Mouse (Mus musculus) lung, postnatal 10 days (tissue): ENCODE measurements around the gene Mtcl1.
"Not testable (repeated sequence)": the region's sequence is repeated elsewhere in the genome, so short reads cannot be mapped to it uniquely, and the experiment has no call there.

Experiments
- DNase-seq: peaks from one replicate; pipeline ENCODE4 v3.0.0; 2021

Gene Mtcl1

DNA sequence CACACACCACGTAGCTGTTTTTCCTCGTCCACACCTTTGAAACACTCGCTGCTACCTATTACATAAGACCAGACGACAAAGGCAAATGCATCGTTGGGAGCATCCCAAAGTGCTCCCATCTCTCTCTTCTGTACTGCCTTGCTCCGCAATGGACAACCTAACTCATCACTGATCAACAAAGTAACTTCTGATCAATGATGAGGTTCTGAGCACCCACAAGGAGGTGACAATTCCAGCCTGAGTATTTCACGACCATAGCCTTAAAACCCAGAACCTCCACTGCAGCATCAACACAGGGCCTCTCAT, 2.6 kb downstream of the Mtcl1 start:
- DNase-seq: no peak

DNA sequence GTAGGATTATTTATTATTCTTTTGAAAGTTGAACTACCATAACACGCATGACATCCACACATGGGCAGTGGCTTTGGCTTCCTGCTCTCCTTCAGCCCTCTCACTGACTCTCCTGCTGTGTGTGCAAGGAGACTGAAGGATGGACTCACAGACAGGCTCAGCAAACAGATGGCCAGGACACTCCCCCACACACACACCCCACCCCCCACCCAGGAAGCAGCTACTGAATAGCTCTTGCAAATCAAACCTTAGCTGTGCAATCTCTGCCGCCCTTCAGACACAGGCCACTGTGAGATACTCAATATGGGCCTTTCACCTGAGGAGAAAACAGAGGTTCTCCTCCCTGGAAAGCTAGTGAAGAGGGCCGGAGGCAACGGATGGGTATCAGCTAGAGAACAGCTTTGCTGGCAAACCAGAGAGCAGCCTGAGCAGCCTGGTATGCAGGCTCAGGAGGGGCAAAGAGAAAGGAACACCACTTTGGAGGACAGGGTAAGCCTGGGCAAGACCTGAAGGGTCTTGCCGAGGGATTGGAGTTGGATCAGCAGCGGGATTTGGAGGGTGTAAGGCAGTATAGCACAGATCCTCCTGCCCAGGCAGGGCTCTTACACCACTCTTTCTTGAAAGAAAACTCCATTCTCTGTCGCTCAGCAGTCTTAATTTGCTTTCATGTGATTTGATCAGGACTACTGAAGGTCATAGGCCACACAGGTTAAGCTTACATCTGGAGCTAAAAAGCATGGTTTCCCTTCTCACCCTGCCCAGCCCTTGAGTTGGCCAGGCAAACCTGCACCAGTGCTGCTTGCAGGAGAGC, 3.1 kb downstream of the Mtcl1 start:
- DNase-seq: no peak

DNA sequence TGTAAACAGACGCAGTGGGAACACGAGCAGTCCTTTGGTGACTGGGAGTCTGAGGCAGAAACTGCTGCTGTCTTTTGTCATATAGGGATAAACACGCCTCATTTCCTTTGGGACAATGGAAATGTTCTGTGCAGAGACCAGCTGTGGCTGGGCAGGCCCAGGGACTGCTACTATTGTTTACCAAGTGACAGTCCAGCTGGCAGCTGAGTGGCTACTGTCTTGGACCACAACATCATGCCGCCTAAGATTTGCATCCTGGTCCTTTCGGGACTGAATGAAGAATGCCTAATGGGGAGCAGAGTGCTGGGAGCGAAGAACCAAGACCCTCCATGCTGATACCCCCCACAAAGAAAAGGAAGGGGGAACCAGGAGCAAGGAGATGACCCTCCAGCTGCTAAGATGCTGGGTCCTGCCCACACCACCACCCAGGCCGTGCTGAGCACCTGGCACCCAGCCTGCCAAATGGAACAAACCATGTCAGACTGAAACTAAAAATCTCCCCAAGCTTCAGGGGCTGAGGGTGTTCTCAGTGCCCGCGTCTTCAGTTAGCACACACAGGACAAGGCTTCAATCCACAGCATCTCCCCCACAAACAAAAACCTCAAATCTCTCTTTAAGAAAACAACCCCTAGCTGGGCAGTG, 5.4 kb downstream of the Mtcl1 start:
- DNase-seq: peak; percentile 58

DNA sequence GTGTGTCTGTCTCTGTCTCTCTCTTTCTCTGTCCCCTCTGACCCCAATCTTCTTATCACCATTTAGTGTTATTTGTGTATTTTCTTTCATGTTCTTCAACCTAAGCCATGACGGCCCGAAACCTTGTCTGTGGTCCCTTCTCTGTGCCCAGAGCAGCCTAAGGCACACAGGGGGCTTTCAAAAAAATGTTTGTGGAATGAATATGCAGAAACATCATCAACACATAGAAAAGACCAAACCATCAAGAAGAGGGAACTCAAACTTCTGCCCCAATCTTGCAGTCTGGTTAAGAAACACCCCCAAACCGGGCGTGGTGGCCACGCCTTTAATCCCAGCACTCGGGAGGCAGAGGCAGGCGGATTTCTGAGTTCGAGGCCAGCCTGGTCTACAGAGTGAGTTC, 9.7 kb downstream of the Mtcl1 start:
- no peak for DNase-seq

DNA sequence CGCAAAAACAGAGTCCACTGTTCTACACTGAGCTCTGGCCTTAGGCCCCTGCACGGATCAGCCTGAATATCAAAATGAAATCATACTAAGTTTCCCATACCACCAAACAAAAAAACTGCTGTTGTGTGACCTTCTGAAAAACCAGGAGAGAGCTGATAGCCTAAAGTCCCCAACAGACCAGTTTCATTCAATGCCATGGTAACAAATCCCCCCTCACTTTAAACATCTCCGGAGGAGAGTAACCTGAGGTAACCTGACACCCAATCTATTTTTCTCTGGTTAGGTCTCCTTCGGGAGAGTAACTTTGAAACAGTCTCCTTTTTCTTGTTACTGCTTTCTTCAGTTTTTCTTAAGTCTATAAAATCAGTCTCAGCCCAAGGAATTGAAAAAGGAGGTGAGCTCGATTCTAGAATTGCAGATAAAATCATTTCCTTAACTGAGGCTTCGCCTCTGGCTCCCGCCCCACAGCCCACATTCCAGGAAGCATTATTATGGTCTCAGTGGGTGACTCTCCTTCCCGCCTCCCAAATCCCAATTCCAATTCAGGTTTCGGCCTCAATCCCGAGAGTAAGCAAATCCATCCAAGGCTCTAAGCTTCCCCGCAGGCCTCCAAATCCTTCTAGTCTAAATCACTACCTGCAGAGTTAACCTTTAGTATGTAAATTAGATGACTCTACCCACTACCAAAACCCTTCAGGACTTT, 10.3 kb downstream of the Mtcl1 start:
- DNase-seq: no peak

DNA sequence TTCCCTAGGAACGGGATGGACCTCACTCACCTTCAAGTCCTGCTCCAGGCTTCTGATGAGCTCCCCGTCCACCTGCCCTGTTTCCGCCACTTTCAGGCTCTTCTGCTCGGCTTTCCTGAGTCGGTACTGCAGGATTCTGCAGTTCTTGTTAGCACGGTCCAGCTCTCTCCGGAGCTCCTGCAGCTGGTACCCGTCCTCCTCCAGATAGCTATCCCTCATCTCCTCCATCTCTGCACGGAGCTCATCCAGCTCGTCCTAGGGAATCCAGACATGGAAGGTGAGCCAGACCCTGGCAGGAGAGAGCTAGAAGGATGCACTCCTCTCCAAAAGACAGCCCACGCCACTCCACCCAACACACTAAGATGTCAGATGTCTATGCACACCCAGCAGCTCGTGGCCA, 11.4 kb downstream of the Mtcl1 start:
- no peak for DNase-seq

DNA sequence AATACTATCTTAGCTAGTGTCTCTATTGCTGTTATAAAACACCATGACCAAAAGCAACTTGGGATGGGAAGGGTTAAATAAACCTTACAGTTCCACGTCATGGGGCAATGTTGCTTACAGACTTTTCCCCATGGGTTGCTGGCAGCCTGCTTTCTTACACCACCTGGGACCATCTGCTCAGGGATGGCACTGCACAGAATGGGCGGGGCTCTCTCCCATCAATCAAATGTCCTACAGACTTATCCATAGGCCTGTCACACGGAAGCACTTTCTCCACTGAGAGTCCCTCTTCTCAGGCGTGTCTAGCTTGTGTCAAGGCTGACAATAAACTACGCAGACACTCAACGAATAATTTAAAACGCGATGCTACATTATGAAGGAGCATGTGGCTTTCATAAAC, 12.7 kb downstream of the Mtcl1 start:
- DNase-seq: no peak

DNA sequence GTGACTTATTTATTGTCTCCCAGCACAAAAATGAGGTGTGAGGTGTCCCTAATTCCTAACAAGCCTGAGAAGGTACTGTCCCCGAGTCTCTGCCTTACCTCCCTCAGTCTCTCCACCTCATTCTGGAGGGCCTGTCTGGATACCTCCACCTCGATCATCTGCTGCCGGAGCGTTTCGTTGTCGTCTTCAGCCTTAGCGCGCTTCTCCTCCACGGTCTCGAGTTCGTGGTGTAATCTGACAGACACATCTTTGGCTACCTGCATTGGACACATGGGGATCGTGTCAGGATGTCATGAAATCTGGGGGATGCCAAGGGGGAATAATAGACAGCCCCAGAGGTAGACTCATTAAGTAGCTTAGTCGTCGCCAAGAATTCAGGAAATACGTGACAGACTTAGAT, 13.6 kb downstream of the Mtcl1 start:
- no peak for DNase-seq

DNA sequence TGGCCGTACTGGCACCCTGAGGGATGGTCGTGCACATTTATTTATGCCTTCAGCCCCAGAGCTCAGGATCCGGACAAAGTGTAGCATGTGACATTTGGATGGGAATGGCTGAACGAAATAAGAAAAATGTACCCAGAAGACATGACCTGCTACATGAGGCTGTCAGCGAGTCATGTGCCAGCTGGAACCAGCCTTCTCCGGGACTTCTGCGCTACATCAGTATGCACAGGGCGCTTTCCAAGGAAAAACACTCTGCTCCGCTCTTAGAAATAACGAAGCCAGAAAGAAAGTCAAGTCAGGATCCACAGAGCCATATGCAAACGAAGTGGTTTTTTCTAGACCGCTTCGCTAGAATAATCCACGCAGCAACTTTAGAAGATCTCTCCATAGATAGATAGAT, 14.5 kb downstream of the Mtcl1 start:
- no peak for DNase-seq

DNA sequence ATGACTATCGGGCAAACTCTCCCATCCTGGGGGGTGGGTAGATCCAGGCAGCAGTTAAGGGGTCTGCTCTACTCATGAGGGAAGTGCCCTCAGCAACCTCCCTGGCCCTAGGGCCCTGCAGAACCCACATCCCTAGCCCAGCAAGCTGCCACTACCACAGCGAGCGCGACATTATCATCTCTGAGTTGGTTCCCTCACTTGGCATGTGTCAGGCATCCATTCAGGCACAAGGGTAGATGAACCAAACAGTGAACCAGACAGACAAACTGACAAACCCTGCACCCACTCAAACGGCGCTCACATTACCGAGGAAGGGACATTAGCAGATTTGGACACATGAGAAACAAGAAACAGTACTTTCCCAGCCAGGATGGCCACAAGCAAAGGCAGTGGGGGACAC, 15.0 kb downstream of the Mtcl1 start:
- no peak for DNase-seq

DNA sequence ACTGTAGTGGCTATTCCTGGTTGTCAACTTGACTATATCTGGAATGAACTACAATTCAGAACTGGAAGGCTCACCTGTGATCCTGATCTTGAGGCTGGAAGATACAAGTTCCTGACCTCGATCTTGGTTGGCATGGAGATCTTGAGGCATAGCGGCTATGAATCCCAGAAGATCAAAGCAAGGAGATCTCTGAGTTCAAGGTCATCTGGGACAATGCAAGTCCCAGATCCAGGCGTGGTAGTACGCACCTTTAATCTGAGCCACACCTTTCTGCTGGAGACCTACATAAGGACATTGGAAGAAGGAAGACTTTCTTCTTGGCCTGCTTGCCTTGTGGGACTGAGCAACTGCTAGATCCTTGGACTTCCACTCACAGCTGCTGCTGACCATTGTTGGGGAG, 24.9 kb downstream of the Mtcl1 start:
- not testable (repeated sequence) for DNase-seq

DNA sequence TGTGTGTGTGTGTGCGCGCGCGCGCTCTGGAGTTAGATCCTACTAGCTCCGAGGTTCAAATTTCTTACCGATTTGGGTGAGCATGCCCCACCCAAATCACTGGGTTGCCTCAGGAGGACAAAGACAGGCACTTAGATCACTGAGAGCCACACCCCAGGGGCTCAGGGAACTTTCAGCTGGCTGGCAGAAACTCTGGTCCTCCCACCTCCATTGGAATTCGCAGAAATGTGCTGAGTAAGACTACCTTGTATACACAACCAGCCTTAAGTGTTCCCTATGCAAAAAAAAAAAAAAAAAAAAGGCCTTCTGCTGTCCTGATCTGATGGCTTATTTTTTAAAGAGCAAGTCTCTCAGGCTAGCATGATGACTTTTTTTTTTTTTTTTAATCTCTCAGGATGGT, 30.1 kb downstream of the Mtcl1 start:
- DNase-seq: peak; percentile 37

DNA sequence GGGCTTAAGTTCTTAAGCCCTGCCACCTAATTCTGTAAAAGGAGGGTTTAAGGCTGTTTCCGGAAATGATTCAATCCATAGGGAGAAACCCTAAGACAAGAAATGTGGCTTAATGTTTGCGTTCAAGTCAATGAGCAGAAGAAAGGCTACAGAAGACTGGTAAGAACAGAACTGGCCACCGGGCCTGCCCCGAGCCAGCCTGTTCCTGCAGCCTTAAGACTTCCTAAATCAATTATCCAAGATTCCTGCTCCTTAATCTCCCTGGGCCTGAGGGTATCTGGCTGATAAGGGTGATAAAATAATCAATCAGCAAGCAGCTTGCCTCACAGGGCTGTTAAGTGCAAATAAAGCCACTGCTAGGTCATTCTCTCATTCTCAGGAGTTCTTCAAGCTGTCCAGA, 31.8 kb downstream of the Mtcl1 start:
- DNase-seq: no peak

DNA sequence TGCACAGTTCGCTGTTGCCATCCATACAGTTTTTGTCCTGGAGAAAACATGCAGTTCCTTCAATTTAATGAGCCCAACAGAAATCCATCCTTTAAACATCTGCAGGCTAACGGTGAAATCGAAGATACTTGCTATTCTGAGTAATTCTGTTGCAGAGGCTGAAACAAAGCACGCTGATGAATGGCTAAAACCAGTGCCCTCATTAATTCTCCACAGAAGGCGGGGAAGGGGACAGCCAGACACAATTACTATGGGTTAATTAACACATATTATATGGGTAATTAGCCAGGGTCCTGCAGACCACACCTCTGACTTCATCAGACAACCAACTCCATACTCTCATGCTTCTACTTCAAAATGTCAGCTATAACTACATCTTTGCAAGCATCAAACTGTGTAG, 32.2 kb downstream of the Mtcl1 start:
- no peak for DNase-seq

DNA sequence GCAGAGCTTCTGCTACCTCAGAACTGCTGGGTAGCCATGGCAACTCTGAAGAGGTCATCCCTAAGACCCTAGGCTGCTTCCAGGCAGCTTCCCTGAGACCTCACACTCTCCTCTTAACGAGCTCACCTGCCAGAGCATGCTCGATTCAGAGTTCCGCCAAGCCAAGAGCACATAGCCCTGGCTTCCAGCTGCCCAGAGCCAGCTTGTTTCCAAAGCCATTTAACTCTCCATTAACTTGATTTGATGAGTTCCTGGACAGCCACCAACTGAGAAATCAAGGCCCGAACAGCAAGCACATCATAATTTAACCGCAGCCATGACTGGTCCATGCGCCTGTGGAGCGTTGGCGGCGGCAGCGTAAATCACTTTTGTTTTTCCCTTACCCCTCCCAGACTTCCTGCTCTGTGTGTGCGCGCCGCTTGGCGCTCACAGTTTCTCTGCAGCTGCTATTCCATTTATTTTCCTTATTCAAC, 32.7 kb downstream of the Mtcl1 start:
- DNase-seq: peak; percentile 56

DNA sequence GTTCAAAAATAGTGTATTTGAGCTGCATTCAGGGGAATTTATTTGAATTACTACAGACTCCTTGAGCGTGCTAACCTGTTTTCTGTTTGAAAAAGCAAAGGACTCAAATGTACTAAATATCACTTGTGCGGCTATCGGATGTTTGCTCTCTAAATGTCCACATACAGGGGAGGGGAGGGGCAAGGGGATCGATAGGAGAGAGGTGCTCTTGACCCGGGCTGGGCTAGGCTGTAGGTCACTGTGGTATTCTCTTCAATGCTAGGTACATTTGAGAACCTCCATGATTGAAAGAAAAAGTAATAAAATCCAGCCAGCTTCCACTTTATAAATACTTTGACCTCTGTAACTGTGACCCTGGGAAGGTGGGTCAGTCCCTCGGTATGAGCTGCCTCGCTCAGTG, 33.1 kb downstream of the Mtcl1 start:
- no peak for DNase-seq

DNA sequence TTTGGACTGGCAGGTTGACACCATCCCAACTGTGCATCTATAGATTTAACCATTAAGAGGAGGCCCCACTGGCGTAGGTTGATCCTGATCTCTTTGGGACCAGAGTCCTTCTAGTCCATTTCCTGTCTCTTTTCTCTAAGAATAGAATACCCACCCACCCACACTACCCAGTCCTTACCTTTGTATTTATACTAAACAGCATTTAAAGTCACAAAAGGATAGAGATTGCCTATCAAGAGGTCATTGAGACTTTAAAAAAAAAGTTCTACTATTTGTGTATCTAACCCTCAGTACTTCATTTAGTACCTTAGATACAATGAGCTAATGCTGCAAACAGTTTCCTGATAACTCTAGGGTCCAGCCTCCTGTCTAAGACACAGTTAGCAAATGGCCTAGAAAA, 35.2 kb downstream of the Mtcl1 start:
- DNase-seq: no peak

DNA sequence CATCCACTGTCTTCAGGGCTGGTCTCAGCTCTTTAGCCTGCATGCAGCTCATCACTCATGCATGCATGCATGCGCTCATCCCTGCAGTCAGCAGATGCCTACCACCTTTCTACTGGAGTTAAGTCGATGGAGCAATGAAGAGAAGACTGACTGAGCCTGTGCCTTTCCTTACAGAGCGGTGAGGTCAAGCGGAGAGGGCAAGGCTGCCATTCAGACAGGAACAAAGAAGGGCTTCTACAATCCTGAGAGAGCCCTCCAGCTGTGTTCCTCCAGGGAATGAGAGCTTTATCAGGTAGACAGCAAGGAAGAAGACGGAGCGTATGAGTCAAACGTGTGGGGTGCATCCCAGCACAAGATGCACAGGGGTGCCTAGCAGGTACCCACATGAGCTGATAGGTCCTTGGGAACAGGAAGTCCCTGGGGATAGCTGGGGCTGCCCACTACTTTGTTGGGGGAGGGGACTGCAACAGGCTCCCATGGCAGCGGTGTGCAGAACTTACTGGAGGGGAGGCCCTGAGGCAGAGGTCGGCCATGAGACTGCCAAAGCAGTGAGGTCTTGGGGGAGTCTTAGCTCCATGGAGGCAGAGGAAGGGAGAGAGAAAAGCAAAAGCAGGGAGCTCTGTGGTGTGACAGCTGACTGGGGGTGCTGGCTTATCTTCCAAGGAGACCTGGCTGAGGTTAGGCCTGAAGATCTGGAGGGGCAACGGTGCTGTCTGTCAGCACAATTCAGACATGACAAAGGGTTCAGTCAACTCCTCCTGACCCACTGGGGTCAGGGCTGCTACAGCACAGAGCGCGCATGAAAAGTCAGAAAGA, 37.2 kb downstream of the Mtcl1 start:
- no peak for DNase-seq

DNA sequence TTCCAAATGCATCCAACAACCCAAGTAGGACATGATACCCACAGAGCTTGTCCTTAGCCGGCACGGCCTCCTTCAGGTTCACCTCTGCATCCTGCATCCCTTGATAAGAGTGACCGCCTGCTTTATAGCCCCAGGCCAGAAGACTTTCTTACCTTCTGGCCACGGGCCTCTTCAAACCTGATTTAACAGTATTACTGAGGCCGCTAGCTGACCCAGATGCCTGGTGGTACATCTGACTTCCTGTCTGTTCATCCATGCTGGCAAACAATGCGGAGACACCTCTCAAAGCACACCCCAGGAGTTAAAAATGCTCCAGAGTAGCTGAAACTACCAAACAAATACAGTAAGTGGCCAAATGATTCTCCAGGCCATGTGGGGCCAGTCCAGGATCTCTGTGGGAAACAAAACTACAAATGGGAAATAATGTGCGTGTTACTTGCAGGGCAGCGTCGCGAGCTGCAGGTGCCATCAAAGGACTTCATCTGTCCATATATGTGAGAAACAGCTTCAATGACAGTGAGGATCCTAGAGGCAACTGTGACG, 38.6 kb downstream of the Mtcl1 start:
- no peak for DNase-seq

DNA sequence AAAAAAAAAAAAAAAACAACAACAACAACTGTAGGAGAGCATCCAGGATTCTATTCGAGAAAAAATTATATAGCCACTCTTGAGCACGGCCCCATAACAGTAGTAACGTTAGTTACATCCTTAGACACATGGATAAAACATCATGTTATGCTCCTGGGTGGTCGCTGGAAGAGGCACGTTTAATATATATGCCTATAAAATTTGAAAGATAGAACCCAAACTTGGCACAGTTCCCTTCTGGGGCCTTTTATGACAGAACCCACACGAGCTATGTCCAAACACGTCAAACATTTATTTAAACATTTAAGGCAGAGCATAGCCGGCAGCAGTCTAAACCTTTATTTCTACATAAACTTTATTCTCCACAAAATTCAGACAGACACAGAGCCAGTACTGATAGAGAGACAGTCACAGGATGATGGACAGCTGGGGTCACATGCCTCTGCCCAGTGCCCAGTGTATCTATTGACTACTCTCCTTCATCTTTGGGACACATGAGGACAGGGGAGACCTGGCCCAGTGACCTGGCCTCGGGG, 40.4 kb downstream of the Mtcl1 start:
- DNase-seq: no peak

DNA sequence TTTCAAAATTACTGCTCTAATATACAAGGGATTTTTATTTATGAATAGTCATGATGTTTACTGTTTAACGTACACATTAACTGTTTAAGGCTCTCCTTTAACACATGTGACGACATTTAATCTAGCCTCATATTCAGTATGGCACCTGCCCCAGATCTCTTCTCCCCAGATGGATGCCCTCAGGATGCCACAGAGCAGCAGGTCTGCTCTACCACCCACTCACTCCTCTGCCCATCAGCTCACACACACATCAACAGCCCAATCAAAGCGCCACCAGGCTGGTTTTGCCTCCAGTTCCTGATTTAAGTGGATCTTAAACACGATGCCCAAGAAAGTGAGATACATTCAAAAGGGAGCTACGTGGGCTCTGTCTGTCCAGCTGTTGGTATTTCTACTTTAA, 41.1 kb downstream of the Mtcl1 start:
- DNase-seq: no peak

DNA sequence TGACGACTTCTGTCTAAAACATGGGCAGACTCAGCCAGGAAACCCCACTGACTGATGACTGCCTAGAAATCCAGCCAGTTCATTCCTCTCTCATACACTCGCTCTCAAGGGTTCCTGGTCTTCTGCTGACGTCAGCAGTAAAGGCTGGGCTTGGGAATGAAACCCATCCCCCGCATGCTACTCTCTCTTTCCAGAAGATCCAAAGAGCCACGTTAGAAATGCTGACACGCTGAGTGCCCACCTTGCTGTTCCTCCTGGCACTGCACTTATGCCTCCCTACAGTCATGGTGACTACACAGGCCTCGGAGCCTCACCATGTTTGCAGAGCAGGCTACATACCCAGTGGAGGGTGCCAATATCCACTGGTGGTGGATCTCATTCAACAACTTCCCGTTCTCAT, 41.7 kb downstream of the Mtcl1 start:
- peak; percentile 43 for DNase-seq

DNA sequence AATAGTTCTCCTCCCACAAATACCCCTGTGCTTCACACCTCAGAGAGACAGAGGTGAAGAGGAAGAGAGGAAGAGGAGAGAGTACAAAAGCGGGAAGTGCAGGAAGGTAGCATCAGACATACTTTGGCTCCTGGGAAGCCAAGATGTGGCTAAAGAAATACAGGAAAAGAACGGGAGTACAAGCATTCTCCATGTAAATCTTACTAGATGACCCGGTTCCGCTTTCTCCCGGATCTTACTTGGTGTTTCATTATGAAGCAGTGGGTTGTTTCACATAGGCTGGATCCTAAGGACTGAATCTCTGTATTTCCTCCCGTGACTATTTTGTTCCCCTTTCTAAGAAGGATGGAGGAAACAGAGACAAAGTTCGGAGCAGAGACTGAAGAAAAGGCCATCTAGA, 43.9 kb downstream of the Mtcl1 start:
- no peak for DNase-seq
